10 mouse cellular contexts compared by ENCODE assay signal in the genomic region with DNA sequence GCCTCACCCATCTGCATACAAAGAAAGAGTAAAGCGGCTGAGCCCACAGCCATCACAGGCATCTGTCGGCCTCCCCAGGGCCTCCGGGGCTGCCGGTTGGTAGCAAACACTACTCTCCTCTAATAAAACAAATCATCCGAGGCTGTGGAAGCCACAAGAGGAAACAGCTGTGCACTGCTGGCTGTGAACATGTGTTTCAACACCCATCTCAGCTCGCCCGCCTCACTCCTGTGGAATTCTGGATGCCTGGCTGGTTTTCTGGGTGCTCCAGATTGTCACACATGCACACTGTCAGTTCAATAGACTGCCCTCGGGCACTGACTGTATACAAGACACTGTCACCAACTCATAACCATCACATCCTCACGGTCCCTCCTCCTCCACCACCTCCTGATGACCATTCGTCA. TPM values are rescaled to one million over a fixed set of nuclear protein-coding genes. Genes with fewer than 3 reads are reported as not detected.
DNase-seq lines count a peak whose midpoint lies in the region; ATAC-seq and TF ChIP-seq lines count a peak whose summit lies in the region.
"Had no signal": no experiment of that assay in that cellular context is flagged by ENCODE, and none has a peak within 500 bp of the region (broad histone marks: within the 10 kb centered on the region; RNA-seq: fewer than 3 reads in every experiment).

No protein-coding gene starts in this region.

- no peak for TF ChIP-seq CTCF in liver, postnatal 0 days (IDR thresholded peaks at IDR 0.05; ENCODE audit: low read depth)
- no peak for TF ChIP-seq CTCF in brain, embryonic 14.5 days (IDR thresholded peaks at IDR 0.05; ENCODE audit: borderline replicate concordance, extremely low read depth, insufficient read depth, insufficient read length)

- H3K4me2 ChIP-seq in liver, postnatal 0 days (ENCODE audit: low read depth, low read length): no peak overlapping the region
- H3K4me2 ChIP-seq in liver, embryonic 12.5 days: no peak overlapping the region
- H3K4me2 ChIP-seq in heart, embryonic 16.5 days (ENCODE audit: low read depth, low read length): no peak overlapping the region

- 24% methylated on average over 10 of the region's 10 CpGs for WGBS in liver, postnatal 0 days (ENCODE audit: insufficient replicate concordance)
- WGBS in liver, embryonic 12.5 days (ENCODE audit: insufficient replicate concordance): 38% methylated on average over 10 of the region's 10 CpGs
- WGBS in heart, embryonic 16.5 days: 33% methylated on average over 10 of the region's 10 CpGs

- peak; percentile 19; the same call in 1 of the 2 replicates for ATAC-seq in liver, postnatal 0 days
- ATAC-seq in liver, embryonic 12.5 days: no peak
- ATAC-seq in heart, embryonic 16.5 days (replicated peaks; ENCODE audit: extremely low read depth, insufficient read depth, low FRiP score): no peak
- ATAC-seq in megakaryocyte progenitor cell, adult 5-6 weeks (replicated peaks; ENCODE audit: poor library complexity): peak; percentile 60
- ATAC-seq: hindbrain, postnatal 0 days had no signal

- TF ChIP-seq POLR2A in brain, embryonic 14.5 days (IDR thresholded peaks at IDR 0.05; ENCODE audit: borderline replicate concordance, extremely low read depth, insufficient read depth, insufficient read length, poor library complexity, severe bottlenecking): no peak

- H3K9me3 ChIP-seq in liver, postnatal 0 days (ENCODE audit: low read length): no peaks in the 10 kb centered on the region
- no peaks in the 10 kb centered on the region for H3K9me3 ChIP-seq in liver, embryonic 12.5 days (replicated peaks)
- no peaks in the 10 kb centered on the region for H3K9me3 ChIP-seq in heart, embryonic 16.5 days (replicated peaks; ENCODE audit: control insufficient read depth, low read length)

- no peaks in the 10 kb centered on the region for H3K27me3 ChIP-seq in liver, postnatal 0 days (ENCODE audit: insufficient read depth, low read length)
- H3K27me3 ChIP-seq in liver, embryonic 12.5 days (replicated peaks): no peaks in the 10 kb centered on the region; the same call in 1 of the 2 replicates
- H3K27me3 ChIP-seq in heart, embryonic 16.5 days (ENCODE audit: control insufficient read depth, insufficient read depth, low read length): no peaks in the 10 kb centered on the region

- no peak overlapping the region for H3K4me3 ChIP-seq in liver, postnatal 0 days (ENCODE audit: low read depth, low read length)
- H3K4me3 ChIP-seq in liver, embryonic 12.5 days: no peak overlapping the region
- H3K4me3 ChIP-seq in heart, embryonic 16.5 days (ENCODE audit: low read length): no peak overlapping the region
- H3K4me3 ChIP-seq: gastrocnemius, adult 2 months had no signal

- H3K4me1 ChIP-seq in liver, postnatal 0 days (ENCODE audit: insufficient read depth): no peaks in the 10 kb centered on the region
- H3K4me1 ChIP-seq in liver, embryonic 12.5 days: no peaks in the 10 kb centered on the region
- peaks cover 11% of the 10 kb centered on the region for H3K4me1 ChIP-seq in heart, embryonic 16.5 days (ENCODE audit: control insufficient read depth, insufficient read depth, low read length)

- DNase-seq in liver, postnatal 0 days: peak; percentile 27
- DNase-seq in brain, embryonic 14.5 days (ENCODE audit: low read depth): peak; percentile 12
- DNase-seq in cerebellum, adult 18-20 months: no peak
- DNase-seq in urinary bladder, adult 18-20 months (ENCODE audit: low spot score in 2 of 2): no peak
- no peak for DNase-seq in ovary, postnatal 14 days (ENCODE audit: low spot score)
- DNase-seq: gastrocnemius, adult 2 months had no signal

- H3K27ac ChIP-seq in liver, postnatal 0 days (ENCODE audit: low read depth): no peak overlapping the region
- no peak overlapping the region for H3K27ac ChIP-seq in liver, embryonic 12.5 days
- no peak overlapping the region for H3K27ac ChIP-seq in heart, embryonic 16.5 days (ENCODE audit: low read length)
- H3K27ac ChIP-seq: gastrocnemius, adult 2 months; hindbrain, postnatal 0 days had no signal

- no peaks in the 10 kb centered on the region for H3K36me3 ChIP-seq in liver, postnatal 0 days (replicated peaks; ENCODE audit: insufficient read depth, low read length)
- H3K36me3 ChIP-seq in liver, embryonic 12.5 days: no peaks in the 10 kb centered on the region
- H3K36me3 ChIP-seq in heart, embryonic 16.5 days (ENCODE audit: control insufficient read depth, insufficient read depth): no peaks in the 10 kb centered on the region

- H3K9ac ChIP-seq in liver, postnatal 0 days (replicated peaks): no peak overlapping the region
- H3K9ac ChIP-seq in liver, embryonic 12.5 days: no peak overlapping the region
- H3K9ac ChIP-seq in heart, embryonic 16.5 days (ENCODE audit: low read length): 0 out of 2 replicates have a peak overlapping the region, but pooled peaks have one; percentile 39

- no peak for TF ChIP-seq EP300 in liver, postnatal 0 days (IDR thresholded peaks at IDR 0.05; ENCODE audit: low read depth)

RNA-seq across cellular contexts. Expression of gene Pdgfa, which starts 40.7 kb away (rescaled TPM):
- polyA plus RNA-seq in liver, postnatal 0 days (2015; fragmentation: Nextera tagmentation; extraction: Ambion mirVana): 2.5 and 2.9 TPM in 2 replicates
- polyA plus RNA-seq in liver, embryonic 12.5 days (2016; fragmentation: Nextera tagmentation; extraction: Ambion mirVana): 1.9 and 2.8 TPM in 2 replicates
- 6.5 and 9.7 TPM in 2 replicates for polyA plus RNA-seq in brain, embryonic 14.5 days (2012; rRNA removed)
- 54.0 and 56.0 TPM in 2 replicates for polyA plus RNA-seq in heart, embryonic 16.5 days (2015; fragmentation: Nextera tagmentation; extraction: Ambion mirVana)
- total RNA-seq in megakaryocyte progenitor cell, adult 5-6 weeks (2015): 0.25 and 0.71 TPM in 2 replicates
- 1.3 TPM in 1 of 2 replicates, not detected in the other for total RNA-seq in megakaryocyte progenitor cell, adult 5-6 weeks (2017)

Comparison
In these comparisons a context has a peak if more than half of its experiments do, and no peak if none do; other contexts are left out.
1. ATAC-seq: peak in liver, postnatal 0 days (single experiment) and megakaryocyte progenitor cell, adult 5-6 weeks (single experiment); none in liver, embryonic 12.5 days (single experiment) and heart, embryonic 16.5 days (single experiment).
2. DNase-seq: peak in liver, postnatal 0 days (single experiment) and brain, embryonic 14.5 days (single experiment); none in cerebellum, adult 18-20 months (0 of 2), urinary bladder, adult 18-20 months (0 of 2) and ovary, postnatal 14 days (single experiment).